Mouse (Mus musculus): ENCODE measurements around the gene Zfp985. TPM values are rescaled to one million over a fixed set of nuclear protein-coding genes. Genes with fewer than 3 reads are reported as not detected.
"Not testable (repeated sequence)": the region's sequence is repeated elsewhere in the genome, so short reads cannot be mapped to it uniquely, and the experiment has no call there.

Gene Zfp985
- not detected in 2 replicates for polyA plus RNA-seq (2012; rRNA removed)

GRCm38 (mm10) chr4:147553071-147553470 is at the start of gene Zfp985:
TSS of gene Zfp985 (plus strand) at chr4:147553277.
- WGBS, result 71% methylated on average over 5 of the region's 5 CpGs

GRCm38 (mm10) chr4:147509174-147509573 is 43.9 kb upstream of the Zfp985 start:
- no peak for DNase-seq (ENCODE audit: low read depth, low spot score)
- 69% methylated on average over 2 of the region's 2 CpGs for WGBS

More at GRCm38 (mm10) chr4:147553071-147553470, at the start of gene Zfp985:
- not testable (repeated sequence) for DNase-seq (ENCODE audit: low read depth, low spot score)

- no peak for DNase-seq (ENCODE audit: low read depth, low spot score)
- WGBS, result 63% methylated on average over 2 of the region's 2 CpGs
These were observed 34.1 kb upstream of the Zfp985 start for GRCm38 (mm10) chr4:147518981-147519380.

- DNase-seq (ENCODE audit: low read depth, low spot score), result no peak
These were observed 33.0 kb upstream of the Zfp985 start for GRCm38 (mm10) chr4:147520100-147520499.

- DNase-seq (ENCODE audit: low read depth, low spot score), result no peak
- WGBS, result 82% methylated on average over 1 of the region's 1 CpGs
These were observed 28.0 kb upstream of the Zfp985 start for GRCm38 (mm10) chr4:147525125-147525524.

- 86% methylated on average over 1 of the region's 1 CpGs for WGBS
These were observed 22.7 kb upstream of the Zfp985 start for GRCm38 (mm10) chr4:147530366-147530765.

GRCm38 (mm10) chr4:147535916-147536315 is 17.2 kb upstream of the Zfp985 start:
- DNase-seq (ENCODE audit: low read depth, low spot score), result not testable (repeated sequence)

More at GRCm38 (mm10) chr4:147530366-147530765, 22.7 kb upstream of the Zfp985 start:
- no peak for DNase-seq (ENCODE audit: low read depth, low spot score)

GRCm38 (mm10) chr4:147537702-147538101 is 15.4 kb upstream of the Zfp985 start:
- 75% methylated on average over 2 of the region's 2 CpGs for WGBS
- DNase-seq (ENCODE audit: low read depth, low spot score), result no peak

GRCm38 (mm10) chr4:147539918-147540317 is 13.2 kb upstream of the Zfp985 start, which contains the start of gene Gm16503:
TSS of gene Gm16503 (plus strand) at chr4:147540218.
- not testable (repeated sequence) for DNase-seq (ENCODE audit: low read depth, low spot score)
- WGBS, result 81% methylated on average over 3 of the region's 3 CpGs

GRCm38 (mm10) chr4:147541105-147541504 is 12.0 kb upstream of the Zfp985 start:
- no peak for DNase-seq (ENCODE audit: low read depth, low spot score)

- WGBS, result 66% methylated on average over 2 of the region's 2 CpGs
- not testable (repeated sequence) for DNase-seq (ENCODE audit: low read depth, low spot score)
These were observed 1.3 kb downstream of the Zfp985 start for GRCm38 (mm10) chr4:147554361-147554760.

- 30% methylated on average over 1 of the region's 1 CpGs for whole genome bisulfite sequencing
- not testable (repeated sequence) for DNase-seq (ENCODE audit: low read depth, low spot score)
These were observed 3.8 kb downstream of the Zfp985 start for GRCm38 (mm10) chr4:147556921-147557320.

- not testable (repeated sequence) for DNase-seq (ENCODE audit: low read depth, low spot score)
These were observed 4.9 kb downstream of the Zfp985 start for GRCm38 (mm10) chr4:147558011-147558410.

GRCm38 (mm10) chr4:147559096-147559495 is 6.0 kb downstream of the Zfp985 start:
- 38% methylated on average over 1 of the region's 1 CpGs for WGBS
- DNase-seq (ENCODE audit: low read depth, low spot score), result not testable (repeated sequence)

- DNase-seq (ENCODE audit: low read depth, low spot score), result no peak
- WGBS, result 64% methylated on average over 6 of the region's 6 CpGs
These were observed 12.5 kb downstream of the Zfp985 start for GRCm38 (mm10) chr4:147565426-147566220.

- WGBS, result 76% methylated on average over 8 of the region's 8 CpGs
- DNase-seq (ENCODE audit: low read depth, low spot score), result not testable (repeated sequence)
These were observed 18.1 kb downstream of the Zfp985 start for GRCm38 (mm10) chr4:147571156-147571555.

- 88% methylated on average over 4 of the region's 4 CpGs for WGBS
- DNase-seq (ENCODE audit: low read depth, low spot score), result not testable (repeated sequence)
These were observed 26.3 kb downstream of the Zfp985 start for GRCm38 (mm10) chr4:147579371-147579770.

- 56% methylated on average over 1 of the region's 1 CpGs for WGBS
- DNase-seq (ENCODE audit: low read depth, low spot score), result no peak
These were observed 33.7 kb downstream of the Zfp985 start for GRCm38 (mm10) chr4:147586511-147587473.

GRCm38 (mm10) chr4:147594630-147595029 is 41.6 kb downstream of the Zfp985 start:
- DNase-seq (ENCODE audit: low read depth, low spot score), result not testable (repeated sequence)
- 78% methylated on average over 3 of the region's 3 CpGs for WGBS

- WGBS, result 57% methylated on average over 1 of the region's 1 CpGs
- no peak for DNase-seq (ENCODE audit: low read depth, low spot score)
These were observed 44.6 kb downstream of the Zfp985 start for GRCm38 (mm10) chr4:147597685-147598084.

All from large intestine, adult 2 months (tissue).